Mouse (Mus musculus) G1E (cell line): ENCODE measurements around the gene 4930535I16Rik. TPM values are rescaled to one million over a fixed set of nuclear protein-coding genes. Genes with fewer than 3 reads are reported as not detected.

ENCODE experiments used
- ATAC-seq: 2 replicates; pipeline ENCODE4 v1.8.0; 2016; ENCODE audit warnings: mild to moderate bottlenecking; ENCODE audit not compliant: insufficient number of reproducible peaks, poor library complexity, low FRiP score, severe bottlenecking; ENCODE audit errors: extremely low read depth
- DNase-seq: peaks from one replicate; pipeline ENCODE4 v3.0.0; 2012; ENCODE audit warnings: low spot score
- H3K27me3 ChIP-seq: 2 replicates; pipeline ENCODE4 v1.6.1; 2012; ENCODE audit warnings: mild to moderate bottlenecking, low read length, inconsistent platforms; ENCODE audit not compliant: insufficient read depth
- H3K36me3 ChIP-seq: replicated peaks from 2 replicates; pipeline ENCODE3; 2012; ENCODE audit warnings: mild to moderate bottlenecking, inconsistent platforms
- H3K4me1 ChIP-seq: 2 replicates; pipeline ENCODE4 v1.6.1; 2012; ENCODE audit warnings: low read depth, low read length, inconsistent platforms, mixed read lengths; ENCODE audit not compliant: insufficient read depth
- H3K4me3 ChIP-seq: 2 replicates; pipeline ENCODE4 v1.5.1; 2012; ENCODE audit warnings: low read depth, mild to moderate bottlenecking, inconsistent platforms, low read length, moderate library complexity, mixed read lengths
- H3K9me3 ChIP-seq: replicated peaks from 2 replicates; pipeline ENCODE4 v1.6.1; 2012; ENCODE audit warnings: inconsistent platforms
- CTCF ChIP-seq: IDR thresholded peaks from 2 replicates; pipeline ENCODE4 v1.5.1; 2012; ENCODE audit warnings: low read depth, low read length, inconsistent platforms, mixed read lengths
- GATA1 ChIP-seq: IDR thresholded peaks from 2 replicates; pipeline ENCODE4 v1.6.1; 2012; ENCODE audit warnings: borderline replicate concordance, low read length, inconsistent platforms, mixed read lengths
- GATA2 ChIP-seq: IDR thresholded peaks from 2 replicates; pipeline ENCODE4 v1.6.1; 2012; ENCODE audit warnings: low read depth, low read length, inconsistent platforms, borderline replicate concordance
- POLR2AphosphoS5 ChIP-seq: IDR thresholded peaks from 2 replicates; pipeline ENCODE4 v1.6.1; 2012; ENCODE audit warnings: low read depth, low read length, inconsistent platforms; ENCODE audit not compliant: insufficient replicate concordance
- TAL1 ChIP-seq: conservative IDR thresholded peaks from 2 replicates; pipeline ENCODE4 v1.6.1; 2012; ENCODE audit warnings: low read depth, low read length, inconsistent platforms, mixed read lengths
- polyA plus RNA-seq: library from polyadenylated mRNA; stranded (reverse); fragments of >175 nt; gene quantifications from 2 replicates; pipeline ENCODE4 v1.2.3, GENCODE M21; 2012
- total RNA-seq, 2 experiments: library from RNA; stranded (forward) in 1 of 2; stranded (reverse) in 1 of 2; fragments of 200-1000 nt in 1 of 2; fragments of >200 nt in 1 of 2; fragmentation: Nextera tagmentation in 1 of 2; gene quantifications; 2 replicates each; pipeline ENCODE4 v1.2.3; 2014 to 2017

4930535I16Rik gene
- total and polyA plus RNA-seq, 3 experiments: not detected

- Histone ChIP-seq H3K27me3 (no peaks in the 10 kb centered on the region), H3K36me3 (peaks cover 63% of the 10 kb centered on the region), H3K9me3 (no peaks in the 10 kb centered on the region), H3K4me1 (no peaks in the 10 kb centered on the region), H3K4me3 (no peak overlapping the region)
- TF ChIP-seq POLR2AphosphoS5: no peak
- TF ChIP-seq TAL1: no peak
- TF ChIP-seq GATA1: no peak
- TF ChIP-seq CTCF: no peak
- no peak for DNase-seq
- no peak for ATAC-seq
Observed at GRCm38 (mm10) chr4:123936059-123936458, 18.2 kb upstream of the 4930535I16Rik start.

- TF ChIP-seq CTCF (no peak), GATA1 (no peak), TAL1 (no peak), POLR2AphosphoS5 (no peak), GATA2 (no peak)
- DNase-seq: no peak
- no peak overlapping the region for H3K4me3 ChIP-seq
- no peak for ATAC-seq
- no peaks in the 10 kb centered on the region for H3K9me3 ChIP-seq
- no peaks in the 10 kb centered on the region for H3K4me1 ChIP-seq
- H3K27me3 ChIP-seq: no peaks in the 10 kb centered on the region
- H3K36me3 ChIP-seq: peaks cover 80% of the 10 kb centered on the region
Observed at GRCm38 (mm10) chr4:123934306-123934705, 16.5 kb upstream of the 4930535I16Rik start.

GRCm38 (mm10) chr4:123929994-123930393, 12.2 kb upstream of the 4930535I16Rik start:
- no peak overlapping the region for H3K4me3 ChIP-seq
- no peaks in the 10 kb centered on the region for H3K9me3 ChIP-seq
- H3K27me3 ChIP-seq: no peaks in the 10 kb centered on the region
- no peak for DNase-seq
- TF ChIP-seq CTCF (no peak), POLR2AphosphoS5 (no peak), TAL1 (no peak), GATA1 (no peak), GATA2 (no peak)
- peaks cover 93% of the 10 kb centered on the region for H3K36me3 ChIP-seq
- no peak for ATAC-seq
- H3K4me1 ChIP-seq: peaks cover 2% of the 10 kb centered on the region; the same call in 1 of the 2 replicates

GRCm38 (mm10) chr4:123927961-123928360, 10.1 kb upstream of the 4930535I16Rik start:
- Histone ChIP-seq H3K9me3 (no peaks in the 10 kb centered on the region), H3K4me1 (peaks cover 2% of the 10 kb centered on the region; the same call in 1 of the 2 replicates), H3K4me3 (no peak overlapping the region), H3K27me3 (no peaks in the 10 kb centered on the region), H3K36me3 (peaks cover 91% of the 10 kb centered on the region)
- TF ChIP-seq TAL1 (no peak), CTCF (no peak), GATA2 (no peak), GATA1 (no peak), POLR2AphosphoS5 (no peak)
- ATAC-seq: peak; percentile 63
- DNase-seq: no peak

- DNase-seq (no peak), ATAC-seq (no peak)
- no peaks in the 10 kb centered on the region for H3K27me3 ChIP-seq
- no peaks in the 10 kb centered on the region for H3K9me3 ChIP-seq
- TF ChIP-seq GATA1 (no peak), POLR2AphosphoS5 (no peak), TAL1 (no peak), GATA2 (no peak), CTCF (no peak)
- peaks cover 16% of the 10 kb centered on the region for H3K4me1 ChIP-seq
- H3K36me3 ChIP-seq: peaks cover 61% of the 10 kb centered on the region
- no peak overlapping the region for H3K4me3 ChIP-seq
Observed at GRCm38 (mm10) chr4:123921055-123921565, 3.3 kb upstream of the 4930535I16Rik start.

GRCm38 (mm10) chr4:123918851-123919250, 1.0 kb upstream of the 4930535I16Rik start:
- no peak for ATAC-seq
- Histone ChIP-seq H3K4me3 (peak overlapping the region; percentile 94; the same call in 1 of the 2 replicates), H3K4me1 (peaks cover 22% of the 10 kb centered on the region), H3K36me3 (peaks cover 49% of the 10 kb centered on the region), H3K9me3 (no peaks in the 10 kb centered on the region), H3K27me3 (no peaks in the 10 kb centered on the region)
- DNase-seq: no peak
- TF ChIP-seq CTCF: no peak
- TF ChIP-seq GATA2: no peak
- TF ChIP-seq POLR2AphosphoS5: no peak
- no peak for TF ChIP-seq GATA1
- TF ChIP-seq TAL1: no peak
